Mouse (Mus musculus): ENCODE data around the gene S100pbp.

The S100pbp gene

DNA sequence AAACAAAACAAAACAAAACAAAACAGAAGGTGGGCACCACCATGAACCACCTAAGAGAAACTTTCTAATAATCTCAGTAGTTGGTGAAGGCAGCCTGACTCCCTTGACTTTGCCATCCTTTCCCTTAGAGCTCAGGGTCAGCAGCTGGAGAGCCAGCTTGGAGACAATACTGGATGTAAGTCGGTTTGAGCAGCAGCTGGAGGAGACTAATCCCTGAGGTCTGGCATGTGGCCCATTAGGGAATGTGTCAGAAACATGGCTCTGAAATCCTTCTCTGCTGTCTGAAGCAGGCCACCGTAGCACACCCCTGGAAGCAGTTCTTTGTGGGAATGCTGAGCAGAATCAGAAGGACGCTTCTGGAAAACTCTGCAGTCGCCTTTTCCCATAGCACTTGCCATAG is 21.9 kb upstream of the S100pbp start:
- peaks cover 93% of the 10 kb centered on the region for H3K36me3 ChIP-seq (ENCODE audit: insufficient read depth, low read length)
- H3K4me1 ChIP-seq (replicated peaks; ENCODE audit: low read depth, low read length): peaks cover 42% of the 10 kb centered on the region
- no peaks in the 10 kb centered on the region for H3K27me3 ChIP-seq (ENCODE audit: insufficient read depth, low read length)
- no peak for TF ChIP-seq CTCF (conservative IDR thresholded peaks at IDR 0.05; ENCODE audit: low read length)
- TF ChIP-seq NANOG (IDR thresholded peaks at IDR 0.05; ENCODE audit: borderline replicate concordance, low read length): no peak
- no peak for TF ChIP-seq POU5F1 (IDR thresholded peaks at IDR 0.05; ENCODE audit: borderline replicate concordance, low read length)
- no peaks in the 10 kb centered on the region for H3K9me3 ChIP-seq (ENCODE audit: low read length)
- H3K4me3 ChIP-seq (replicated peaks; ENCODE audit: low read length): no peak overlapping the region

GRCm38 (mm10) chr4:129209504-129209903 is 20.0 kb upstream of the S100pbp start:
- H3K36me3 ChIP-seq (ENCODE audit: insufficient read depth, low read length): peaks cover 93% of the 10 kb centered on the region
- no peak overlapping the region for H3K4me3 ChIP-seq (replicated peaks; ENCODE audit: low read length)
- H3K27me3 ChIP-seq (ENCODE audit: insufficient read depth, low read length): no peaks in the 10 kb centered on the region
- no peaks in the 10 kb centered on the region for H3K9me3 ChIP-seq (ENCODE audit: low read length)
- peaks cover 32% of the 10 kb centered on the region for H3K4me1 ChIP-seq (replicated peaks; ENCODE audit: low read depth, low read length)
- peak; percentile 55 for TF ChIP-seq CTCF (conservative IDR thresholded peaks at IDR 0.05; ENCODE audit: low read length)
- no peak for TF ChIP-seq NANOG (IDR thresholded peaks at IDR 0.05; ENCODE audit: borderline replicate concordance, low read length)
- no peak for TF ChIP-seq POU5F1 (IDR thresholded peaks at IDR 0.05; ENCODE audit: borderline replicate concordance, low read length)

DNA sequence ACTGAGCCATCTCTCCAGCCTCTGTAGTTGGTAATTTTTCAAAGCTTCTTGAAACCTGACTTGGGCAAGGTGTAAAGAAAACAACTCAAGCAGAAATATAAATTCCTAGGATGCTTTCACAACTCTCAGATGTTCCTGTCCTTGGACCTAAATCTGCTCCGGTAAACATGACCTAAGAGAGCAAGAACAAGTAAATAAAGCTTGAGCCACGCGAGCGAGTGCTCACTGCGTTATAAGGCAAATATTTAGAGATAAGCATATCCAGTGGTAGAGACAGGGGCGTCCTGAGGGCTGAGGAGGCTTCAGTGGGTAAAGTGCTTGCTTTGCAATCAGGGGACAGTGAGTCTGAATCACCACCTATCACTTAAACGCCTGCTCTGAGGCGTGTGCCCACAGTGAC is 17.3 kb upstream of the S100pbp start:
- TF ChIP-seq CTCF (conservative IDR thresholded peaks at IDR 0.05; ENCODE audit: low read length): no peak
- TF ChIP-seq NANOG (IDR thresholded peaks at IDR 0.05; ENCODE audit: borderline replicate concordance, low read length): no peak
- no peak for TF ChIP-seq POU5F1 (IDR thresholded peaks at IDR 0.05; ENCODE audit: borderline replicate concordance, low read length)
- H3K9me3 ChIP-seq (ENCODE audit: low read length): no peaks in the 10 kb centered on the region
- peaks cover 20% of the 10 kb centered on the region for H3K4me1 ChIP-seq (replicated peaks; ENCODE audit: low read depth, low read length)
- no peaks in the 10 kb centered on the region for H3K27me3 ChIP-seq (ENCODE audit: insufficient read depth, low read length)
- no peak overlapping the region for H3K4me3 ChIP-seq (replicated peaks; ENCODE audit: low read length)
- H3K36me3 ChIP-seq (ENCODE audit: insufficient read depth, low read length): peaks cover 96% of the 10 kb centered on the region

DNA sequence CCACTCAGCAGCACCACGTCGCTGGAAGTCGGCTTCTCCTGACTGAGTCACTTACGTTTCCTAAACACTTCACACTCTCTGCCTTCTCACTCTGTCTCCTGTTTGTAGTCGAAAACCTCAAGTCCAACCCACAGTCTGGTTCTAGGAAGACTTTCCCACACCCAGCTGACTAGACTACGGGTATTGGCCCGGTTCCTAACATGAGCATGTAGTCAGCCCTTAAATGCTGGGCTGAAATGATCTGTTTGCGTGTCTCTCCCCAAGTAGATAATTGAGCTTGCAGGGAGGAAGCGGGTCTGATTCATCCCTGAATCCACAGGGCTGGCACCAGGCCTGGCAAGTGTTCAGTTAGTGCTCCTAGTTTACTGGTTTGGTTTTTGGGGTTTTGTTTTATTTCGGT is 15.1 kb upstream of the S100pbp start:
- no peaks in the 10 kb centered on the region for H3K9me3 ChIP-seq (ENCODE audit: low read length)
- no peak overlapping the region for H3K4me3 ChIP-seq (replicated peaks; ENCODE audit: low read length)
- H3K36me3 ChIP-seq (ENCODE audit: insufficient read depth, low read length): peaks cover 93% of the 10 kb centered on the region
- H3K27me3 ChIP-seq (ENCODE audit: insufficient read depth, low read length): no peaks in the 10 kb centered on the region
- TF ChIP-seq POU5F1 (IDR thresholded peaks at IDR 0.05; ENCODE audit: borderline replicate concordance, low read length) (no peak), CTCF (conservative IDR thresholded peaks at IDR 0.05; ENCODE audit: low read length) (no peak), NANOG (IDR thresholded peaks at IDR 0.05; ENCODE audit: borderline replicate concordance, low read length) (no peak)
- H3K4me1 ChIP-seq (replicated peaks; ENCODE audit: low read depth, low read length): peaks cover 25% of the 10 kb centered on the region

GRCm38 (mm10) chr4:129197514-129197913 is 8.0 kb upstream of the S100pbp start:
- peaks cover 56% of the 10 kb centered on the region for H3K4me1 ChIP-seq (replicated peaks; ENCODE audit: low read depth, low read length)
- peaks cover 86% of the 10 kb centered on the region for H3K36me3 ChIP-seq (ENCODE audit: insufficient read depth, low read length)
- H3K27me3 ChIP-seq (ENCODE audit: insufficient read depth, low read length): no peaks in the 10 kb centered on the region
- no peak for TF ChIP-seq POU5F1 (IDR thresholded peaks at IDR 0.05; ENCODE audit: borderline replicate concordance, low read length)
- no peak for TF ChIP-seq NANOG (IDR thresholded peaks at IDR 0.05; ENCODE audit: borderline replicate concordance, low read length)
- no peak for TF ChIP-seq CTCF (conservative IDR thresholded peaks at IDR 0.05; ENCODE audit: low read length)
- no peaks in the 10 kb centered on the region for H3K9me3 ChIP-seq (ENCODE audit: low read length)
- no peak overlapping the region for H3K4me3 ChIP-seq (replicated peaks; ENCODE audit: low read length)

- H3K27me3 ChIP-seq (ENCODE audit: insufficient read depth, low read length): no peaks in the 10 kb centered on the region
- no peak overlapping the region; the same call in 1 of the 2 replicates for H3K4me3 ChIP-seq (replicated peaks; ENCODE audit: low read length)
- no peak for TF ChIP-seq CTCF (conservative IDR thresholded peaks at IDR 0.05; ENCODE audit: low read length)
- peak; percentile 37; the same call in 1 of the 2 replicates for TF ChIP-seq NANOG (IDR thresholded peaks at IDR 0.05; ENCODE audit: borderline replicate concordance, low read length)
- peaks cover 74% of the 10 kb centered on the region for H3K36me3 ChIP-seq (ENCODE audit: insufficient read depth, low read length)
- no peaks in the 10 kb centered on the region for H3K9me3 ChIP-seq (ENCODE audit: low read length)
- H3K4me1 ChIP-seq (replicated peaks; ENCODE audit: low read depth, low read length): peaks cover 66% of the 10 kb centered on the region
Measured at GRCm38 (mm10) chr4:129194280-129194679, 4.8 kb upstream of the S100pbp start.

GRCm38 (mm10) chr4:129191691-129192090 is 2.2 kb upstream of the S100pbp start:
- no peak for TF ChIP-seq CTCF (conservative IDR thresholded peaks at IDR 0.05; ENCODE audit: low read length)
- no peak for TF ChIP-seq NANOG (IDR thresholded peaks at IDR 0.05; ENCODE audit: borderline replicate concordance, low read length)
- no peak for TF ChIP-seq POU5F1 (IDR thresholded peaks at IDR 0.05; ENCODE audit: borderline replicate concordance, low read length)
- H3K9me3 ChIP-seq (ENCODE audit: low read length): no peaks in the 10 kb centered on the region
- peaks cover 71% of the 10 kb centered on the region for H3K4me1 ChIP-seq (replicated peaks; ENCODE audit: low read depth, low read length)
- H3K4me3 ChIP-seq (replicated peaks; ENCODE audit: low read length): peak overlapping the region; percentile 94
- H3K27me3 ChIP-seq (ENCODE audit: insufficient read depth, low read length): no peaks in the 10 kb centered on the region
- peaks cover 55% of the 10 kb centered on the region for H3K36me3 ChIP-seq (ENCODE audit: insufficient read depth, low read length)

DNA sequence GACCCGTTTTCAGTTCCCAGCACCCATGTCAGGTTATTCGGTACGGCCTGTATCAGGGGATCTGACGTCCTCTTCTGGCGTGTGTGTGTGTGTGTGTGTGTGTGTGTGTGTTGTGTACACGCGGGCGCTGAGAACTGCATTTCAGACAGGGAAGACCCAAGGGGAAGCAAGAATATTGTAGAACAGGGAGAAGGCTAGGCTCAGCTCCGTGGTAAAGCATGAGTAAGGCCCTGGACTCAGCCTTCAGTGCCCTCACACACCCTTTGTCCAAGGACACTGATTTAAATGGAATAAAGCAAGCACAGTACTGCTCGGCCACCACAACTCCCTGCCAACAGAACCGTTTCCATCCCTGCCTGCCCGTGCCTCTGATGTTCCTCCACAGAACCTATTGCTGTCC is 1.0 kb upstream of the S100pbp start:
- Histone ChIP-seq H3K27me3 (ENCODE audit: insufficient read depth, low read length) (no peaks in the 10 kb centered on the region), H3K9me3 (ENCODE audit: low read length) (no peaks in the 10 kb centered on the region), H3K4me3 (replicated peaks; ENCODE audit: low read length) (peak overlapping the region; percentile 94), H3K36me3 (ENCODE audit: insufficient read depth, low read length) (peaks cover 43% of the 10 kb centered on the region), H3K4me1 (replicated peaks; ENCODE audit: low read depth, low read length) (peaks cover 60% of the 10 kb centered on the region)
- TF ChIP-seq POU5F1 (IDR thresholded peaks at IDR 0.05; ENCODE audit: borderline replicate concordance, low read length) (no peak), NANOG (IDR thresholded peaks at IDR 0.05; ENCODE audit: borderline replicate concordance, low read length) (no peak), CTCF (conservative IDR thresholded peaks at IDR 0.05; ENCODE audit: low read length) (no peak)

DNA sequence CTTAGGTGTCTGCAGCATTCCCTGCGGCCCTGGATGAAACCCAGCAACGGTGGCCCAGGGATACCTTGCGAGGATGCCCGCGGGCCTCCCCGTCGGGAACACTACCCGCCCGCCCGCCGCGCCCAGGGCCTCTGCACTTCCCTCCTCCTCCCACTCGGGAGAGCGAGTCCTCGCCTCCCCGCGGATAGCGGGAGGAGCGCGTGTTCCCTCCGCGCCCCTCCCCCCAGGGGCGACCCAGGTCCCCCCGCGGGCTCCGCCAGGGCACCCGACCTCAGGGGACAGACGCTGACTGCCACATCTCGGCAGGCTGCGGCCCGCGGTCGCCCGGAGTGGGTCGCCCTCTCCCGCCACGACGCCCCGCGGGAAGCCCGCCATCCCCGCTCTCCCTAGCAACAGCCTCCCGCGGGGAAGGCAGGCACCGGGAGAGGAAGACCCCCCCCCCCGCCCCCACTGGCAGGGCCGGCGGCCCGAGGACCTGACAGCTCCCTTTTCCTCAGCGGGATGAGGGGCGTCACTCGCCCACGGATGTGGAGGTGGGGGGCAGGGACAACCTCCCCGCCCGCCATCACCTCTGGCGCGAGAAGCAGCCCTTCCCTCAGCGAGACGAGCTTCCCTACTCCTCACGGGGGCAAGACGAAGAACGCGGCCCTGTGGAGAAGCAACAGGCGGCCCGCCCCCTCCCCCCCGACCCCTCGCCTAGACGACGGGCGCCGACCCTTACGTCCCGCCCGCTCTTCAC is 555 bp downstream of the S100pbp start:
- peaks cover 28% of the 10 kb centered on the region for H3K36me3 ChIP-seq (ENCODE audit: insufficient read depth, low read length)
- H3K4me3 ChIP-seq (replicated peaks; ENCODE audit: low read length): peak overlapping the region; percentile 94
- H3K9me3 ChIP-seq (ENCODE audit: low read length): no peaks in the 10 kb centered on the region
- no peaks in the 10 kb centered on the region for H3K27me3 ChIP-seq (ENCODE audit: insufficient read depth, low read length)
- TF ChIP-seq POU5F1 (IDR thresholded peaks at IDR 0.05; ENCODE audit: borderline replicate concordance, low read length) (no peak), CTCF (conservative IDR thresholded peaks at IDR 0.05; ENCODE audit: low read length) (no peak), NANOG (IDR thresholded peaks at IDR 0.05; ENCODE audit: borderline replicate concordance, low read length) (no peak)
- peaks cover 53% of the 10 kb centered on the region for H3K4me1 ChIP-seq (replicated peaks; ENCODE audit: low read depth, low read length)
